Mouse (Mus musculus): ENCODE results near the gene Zfp869. TPM values are rescaled to one million over a fixed set of nuclear protein-coding genes. Genes with fewer than 3 reads are reported as not detected.
"Not testable (repeated sequence)": the region's sequence is repeated elsewhere in the genome, so short reads cannot be mapped to it uniquely, and the experiment has no call there.

Zfp869 gene
- total RNA-seq (2021): 21.9 and 24.9 TPM in 2 replicates
- long read RNA-seq, partial matches to known transcripts: 0 of 19 reads
- long read RNA-seq, other reads (novel, unspliced or antisense): 18 of 19 reads

DNA sequence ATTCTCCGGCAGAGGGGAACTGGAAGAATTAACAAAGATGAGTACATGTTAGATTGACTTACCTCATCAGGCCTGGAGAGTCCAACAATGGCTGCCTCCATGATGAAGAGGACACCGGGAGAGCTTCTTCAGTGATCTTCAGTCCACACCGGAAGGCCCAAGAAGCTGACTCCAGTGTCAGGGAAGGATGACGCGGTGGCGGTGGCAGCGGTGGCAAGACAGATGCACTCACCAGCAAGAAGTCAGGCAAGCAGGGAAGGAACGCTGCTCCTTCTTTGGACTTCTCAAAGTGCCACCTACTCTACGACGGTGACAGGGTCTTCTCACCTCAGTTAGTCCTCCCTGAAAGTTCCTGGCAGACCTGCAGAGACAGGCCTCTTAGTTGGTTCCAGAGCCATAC, at the start of gene Zfp869:
TSS of gene Zfp869 (minus strand) at position 101 of the 400 bp plus-strand sequence.
- not testable (repeated sequence) for DNase-seq

- no peak for DNase-seq
Observed at GRCm38 (mm10) chr8:69758316-69758715, 47.8 kb upstream of the Zfp869 start.

DNA sequence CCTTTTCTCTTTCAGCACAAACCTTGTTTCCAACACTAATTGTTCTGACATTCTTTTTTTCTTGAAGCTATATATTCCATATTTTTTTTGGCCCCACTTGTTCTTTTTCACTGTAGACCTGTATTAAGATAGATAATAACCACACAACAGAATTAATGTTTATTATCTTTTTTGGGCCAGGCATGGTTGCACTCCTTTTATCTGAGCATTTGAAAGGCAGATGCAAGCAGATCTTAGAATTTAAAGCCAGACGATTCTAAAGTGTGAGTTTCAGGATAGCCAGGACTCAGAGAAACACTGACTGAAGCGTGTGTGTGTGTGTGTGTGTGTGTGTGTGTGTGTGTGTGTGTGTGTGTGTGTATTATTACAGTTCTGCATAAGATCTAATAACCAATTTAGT, 41.9 kb upstream of the Zfp869 start:
- no peak for DNase-seq

DNA sequence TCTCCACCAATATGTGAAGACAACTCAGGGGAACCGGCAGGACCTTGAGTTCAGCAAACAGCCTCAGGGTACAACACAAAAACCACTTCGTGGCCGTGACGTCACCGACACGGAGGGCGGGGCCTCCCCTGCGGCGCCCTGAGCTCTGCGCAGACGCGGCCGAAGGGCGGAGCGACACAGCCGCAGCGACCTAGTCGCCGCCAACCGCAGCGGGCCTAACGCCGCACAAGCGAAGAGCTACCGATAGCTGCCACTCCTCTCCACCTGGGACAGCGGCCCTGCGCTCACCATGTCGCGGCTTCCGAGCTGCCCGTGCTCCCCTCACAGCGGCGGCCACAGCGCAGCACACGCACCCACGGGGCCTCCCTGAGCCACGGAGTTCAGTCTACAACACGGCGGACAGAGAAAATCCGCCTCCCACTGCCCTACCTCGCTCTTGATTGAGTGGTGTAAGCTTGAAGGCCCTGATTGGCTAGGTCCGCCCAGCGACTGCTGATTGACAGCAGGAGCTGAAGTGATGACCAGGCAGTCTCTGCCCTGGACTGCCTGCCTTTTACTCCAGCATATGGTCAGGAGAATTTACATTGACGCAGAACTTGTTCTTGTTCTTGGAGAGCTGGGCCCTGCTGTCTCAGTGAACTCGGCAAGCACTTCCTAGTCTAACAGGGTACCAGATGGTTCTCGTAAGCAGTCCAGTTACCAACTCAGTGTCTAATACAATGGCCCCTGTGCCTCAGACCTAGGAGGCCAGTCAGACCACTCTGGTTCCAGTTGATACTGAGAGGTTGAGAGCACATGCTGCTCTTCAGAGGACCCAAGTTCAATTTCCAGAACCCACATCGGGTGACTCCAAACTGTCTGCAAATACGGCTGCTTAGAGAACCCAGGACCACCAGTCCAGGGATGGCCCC, 39.3 kb upstream of the Zfp869 start, which contains the start of gene Zfp963:
TSS of gene Zfp963 (minus strand) at position 427 of the 911 bp plus-strand sequence.
- peak; percentile 96 for DNase-seq

DNA sequence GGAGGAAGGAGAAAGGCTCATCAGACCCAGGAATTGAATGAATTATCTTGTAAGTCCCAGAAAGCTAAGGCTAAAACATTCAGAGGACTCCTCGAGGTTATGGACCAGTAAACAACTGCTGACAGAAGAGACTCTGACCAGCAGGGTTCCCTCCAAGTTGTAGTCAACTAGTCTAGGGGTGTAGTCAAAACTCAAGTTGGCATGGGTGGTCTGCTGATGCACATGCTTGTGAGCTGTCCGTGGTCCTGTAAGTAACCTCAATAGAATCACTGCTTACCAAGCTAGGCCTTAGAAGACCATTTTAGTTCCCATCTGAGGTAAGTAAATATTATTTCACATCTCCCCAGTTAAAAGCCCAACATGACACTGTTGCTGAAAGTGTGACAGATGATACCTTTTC, 30.7 kb upstream of the Zfp869 start:
- no peak for DNase-seq

DNA sequence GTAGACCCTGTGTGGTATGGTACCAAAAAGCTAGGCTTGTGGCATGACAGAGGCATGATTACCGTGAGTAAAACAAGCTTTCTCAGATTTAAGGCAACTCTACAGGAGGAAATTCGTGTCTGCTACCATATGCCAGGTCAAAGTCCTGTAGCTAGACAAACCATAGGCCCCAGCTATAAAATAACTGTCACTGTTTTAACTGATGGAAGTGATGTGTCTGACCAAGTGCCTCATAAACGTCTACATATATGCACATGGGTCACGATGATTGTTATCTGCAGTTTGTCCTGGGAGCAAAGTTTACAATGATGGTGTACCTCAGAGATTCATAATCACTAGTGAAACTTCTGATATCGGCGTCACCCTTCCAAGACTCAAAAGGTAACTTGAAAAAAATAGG, 30.2 kb upstream of the Zfp869 start:
- no peak for DNase-seq

- no peak for DNase-seq
Observed at GRCm38 (mm10) chr8:69735495-69735894, 25.0 kb upstream of the Zfp869 start.

DNA sequence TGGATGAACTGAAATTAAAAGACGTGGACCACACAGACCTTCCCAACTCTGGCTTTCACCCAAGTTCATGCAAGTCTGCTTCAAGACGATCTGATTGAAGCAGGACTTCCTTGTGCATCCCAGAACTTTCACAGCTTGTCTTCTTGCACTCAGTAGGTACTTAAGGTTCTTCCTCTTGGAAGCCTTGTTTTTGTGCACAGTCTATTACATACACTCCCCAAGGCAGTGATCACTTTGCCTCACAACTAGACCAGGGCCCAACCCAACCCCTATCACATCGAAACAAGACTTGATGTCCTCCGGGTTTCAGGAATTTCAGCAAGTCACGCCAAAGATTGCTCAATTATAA, 6.7 kb upstream of the Zfp869 start:
- no peak for DNase-seq

DNA sequence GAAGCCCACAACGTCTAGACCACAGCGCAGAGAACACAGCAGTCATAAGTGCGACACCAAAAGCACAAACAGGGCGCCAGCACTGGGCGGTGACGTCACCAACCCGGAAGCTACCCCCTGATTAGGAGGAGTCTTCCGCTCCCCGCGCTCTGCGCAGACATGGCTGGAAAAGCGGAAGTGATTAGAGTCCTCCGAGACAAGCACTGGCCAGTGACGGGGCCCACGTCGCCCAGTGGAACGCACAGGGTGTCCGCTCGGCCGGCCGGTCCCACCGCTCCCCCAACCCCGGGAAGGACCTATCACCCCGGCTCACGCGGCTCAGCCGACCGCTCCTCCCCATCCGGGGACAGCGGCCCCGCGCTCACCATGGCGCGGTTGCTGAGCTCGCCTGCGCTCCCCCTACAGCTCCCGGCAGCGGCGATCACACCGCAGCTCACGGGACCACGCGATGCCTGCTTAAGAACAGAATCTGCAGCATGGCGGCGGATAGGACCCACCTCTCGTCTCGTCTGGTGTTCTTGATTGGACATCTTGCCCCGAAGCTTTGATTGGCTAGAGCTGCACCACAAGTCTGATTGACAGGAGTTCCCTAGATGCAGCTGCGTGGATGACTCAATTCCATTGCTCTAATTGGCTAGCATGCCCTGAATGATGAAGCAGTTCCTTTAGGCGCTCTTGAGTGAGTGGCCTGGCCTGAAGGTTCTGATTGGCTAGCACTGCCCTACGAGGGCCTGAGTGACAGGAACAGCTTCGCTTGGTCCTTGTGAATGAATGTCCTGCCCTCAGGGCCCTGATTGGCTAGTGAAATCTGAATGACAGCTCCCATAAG, 6.1 kb upstream of the Zfp869 start:
- DNase-seq: peak; percentile 93

- DNase-seq: no peak
Observed at GRCm38 (mm10) chr8:69715366-69715765, 4.8 kb upstream of the Zfp869 start.

GRCm38 (mm10) chr8:69713516-69713915, 3.0 kb upstream of the Zfp869 start:
- DNase-seq: no peak

DNA sequence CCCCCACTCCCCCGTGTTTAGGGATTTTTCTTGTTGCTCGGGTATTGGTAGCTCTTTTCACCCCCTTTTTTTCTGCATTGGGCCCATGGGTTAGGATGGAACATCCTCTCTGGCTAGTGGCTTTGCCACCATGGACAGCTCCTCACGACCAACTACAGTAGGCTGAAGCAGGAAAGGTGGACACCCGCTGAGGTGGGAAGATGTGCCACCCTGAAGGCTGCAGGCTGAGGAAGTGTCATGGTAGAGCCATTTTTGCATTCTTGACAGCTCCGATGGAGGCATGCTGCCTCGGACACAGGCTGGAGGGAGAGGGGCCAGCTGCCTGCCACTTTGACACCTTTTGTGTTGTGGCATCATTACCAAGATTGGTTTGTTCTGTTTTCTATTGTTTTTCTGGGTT, 8.7 kb downstream of the Zfp869 start:
- DNase-seq: no peak

DNA sequence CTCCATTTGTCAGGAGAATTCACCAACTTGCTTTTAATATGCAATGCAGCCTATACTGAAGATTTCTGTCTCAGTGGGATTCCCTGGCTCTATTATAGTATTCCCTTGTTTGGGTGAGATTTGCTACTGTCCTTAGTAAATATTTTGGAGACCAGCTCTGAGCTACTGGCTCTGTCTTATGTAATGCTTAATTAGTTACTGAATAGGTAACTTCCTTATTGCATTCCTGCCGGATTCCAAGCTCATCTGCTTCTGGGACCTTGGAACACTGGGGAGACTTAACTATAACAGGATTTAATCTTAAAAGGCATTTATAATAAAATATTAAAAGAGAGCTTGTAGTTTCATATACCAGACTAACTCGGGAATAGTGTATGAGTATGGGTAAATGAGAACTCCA, 45.5 kb downstream of the Zfp869 start:
- not testable (repeated sequence) for DNase-seq

DNA sequence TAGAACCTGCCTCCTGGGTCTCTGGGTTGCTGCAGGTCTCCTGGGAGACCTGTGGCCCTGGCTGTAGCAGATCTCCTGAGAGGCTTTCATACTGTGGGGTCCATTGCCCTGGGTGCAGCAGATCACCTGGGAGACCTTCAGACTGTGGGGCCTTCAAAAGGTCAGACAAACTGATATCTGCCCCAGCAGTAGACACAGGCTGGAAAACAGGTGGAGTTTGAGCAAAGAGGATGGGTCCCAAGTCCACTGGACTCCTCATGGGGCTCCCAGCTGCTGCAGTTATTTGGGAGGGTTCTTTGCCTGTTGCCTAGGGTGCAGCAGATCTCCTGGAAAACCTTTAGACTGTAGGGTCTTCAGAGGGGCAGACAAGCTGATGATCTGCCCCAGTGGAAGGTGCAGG, 49.2 kb downstream of the Zfp869 start:
- no peak for DNase-seq

Other genes starting within 250 kb of the Zfp869 start
- gene Gm7697, start 187.7 kb downstream of the Zfp869 start, total RNA-seq (2021): not detected in 2 replicates
- gene Zfp868, start 85.2 kb downstream of the Zfp869 start, total RNA-seq (2021): 13.8 and 15.0 TPM in 2 replicates
- 2.2 and 2.9 TPM in 2 replicates for gene Zfp964, start 56.2 kb downstream of the Zfp869 start, total RNA-seq (2021)
- 3.4 and 4.9 TPM in 2 replicates for gene Zfp963, start 39.2 kb upstream of the Zfp869 start, total RNA-seq (2021)
- 3.3 TPM in 1 of 2 replicates, not detected in the other for gene Gm20422, start 64.2 kb upstream of the Zfp869 start, total RNA-seq (2021)
- 45.4 and 47.7 TPM in 2 replicates for gene Atp13a1, start 80.4 kb upstream of the Zfp869 start, total RNA-seq (2021)
- 27.3 and 29.0 TPM in 2 replicates for gene Zfp866, start 80.5 kb upstream of the Zfp869 start, total RNA-seq (2021)
- 13.4 and 18.2 TPM in 2 replicates for gene Gmip, start 98.0 kb upstream of the Zfp869 start, total RNA-seq (2021)
- gene Lpar2, start 111.7 kb upstream of the Zfp869 start, total RNA-seq (2021): 1.7 and 2.1 TPM in 2 replicates
- gene Pbx4, start 121.8 kb upstream of the Zfp869 start, total RNA-seq (2021): 1.7 and 2.5 TPM in 2 replicates
- gene Cilp2, start 177.0 kb upstream of the Zfp869 start, total RNA-seq (2021): not detected in 2 replicates
- gene Tssk6, start 191.5 kb upstream of the Zfp869 start, total RNA-seq (2021): 0.24 TPM in 1 of 2 replicates, not detected in the other
- 158 TPM in 2 replicates for gene Ndufa13, start 191.8 kb upstream of the Zfp869 start, total RNA-seq (2021)
- 1.7 and 4.5 TPM in 2 replicates for gene Yjefn3, start 192.0 kb upstream of the Zfp869 start, total RNA-seq (2021)